Mouse (Mus musculus) forebrain, embryonic 16.5 days (tissue): Measurements from ENCODE around the gene Mis12. TPM values are rescaled to one million over a fixed set of nuclear protein-coding genes. Genes with fewer than 3 reads are reported as not detected.

Experiments
- ATAC-seq: fragments of 200-750 bp; cut with Nextera tagmentation; 2 replicates; pipeline ENCODE4 v1.8.0; 2017; ENCODE audit warnings: mild to moderate bottlenecking, moderate library complexity
- H3K27ac ChIP-seq: fragments of 300-500 bp; sonication (generic); 2 replicates; pipeline ENCODE4 v1.5.1; 2014; ENCODE audit warnings: low read length, control low read depth
- H3K27me3 ChIP-seq: fragments of 300-500 bp; sonication (generic); replicated peaks from 2 replicates; pipeline ENCODE4 v1.6.1; 2014; ENCODE audit warnings: low read length; ENCODE audit not compliant: control insufficient read depth, insufficient read depth
- H3K36me3 ChIP-seq: fragments of 300-500 bp; sonication (generic); 2 replicates; pipeline ENCODE4 v1.6.1; 2014; ENCODE audit not compliant: control insufficient read depth, insufficient read depth
- H3K4me1 ChIP-seq: fragments of 300-500 bp; sonication (generic); replicated peaks from 2 replicates; pipeline ENCODE4 v1.6.1; 2014; ENCODE audit warnings: low read length; ENCODE audit not compliant: control insufficient read depth, insufficient read depth
- H3K4me2 ChIP-seq: fragments of 300-500 bp; sonication (generic); 2 replicates; pipeline ENCODE4 v1.6.1; 2014; ENCODE audit warnings: mild to moderate bottlenecking, low read length, control low read depth
- H3K4me3 ChIP-seq: fragments of 300-500 bp; sonication (generic); replicated peaks from 2 replicates; pipeline ENCODE4 v1.5.1; 2014; ENCODE audit warnings: mild to moderate bottlenecking, low read length, control low read depth
- H3K9ac ChIP-seq: fragments of 300-500 bp; sonication (generic); replicated peaks from 2 replicates; pipeline ENCODE4 v1.6.1; 2014; ENCODE audit warnings: low read depth, low read length, control low read depth
- H3K9me3 ChIP-seq: fragments of 300-500 bp; sonication (generic); 2 replicates; pipeline ENCODE4 v1.6.1; 2016; ENCODE audit warnings: low read length; ENCODE audit not compliant: control insufficient read depth
- WGBS: fragments of 180-500 bp; shearing (Covaris S2); extraction: QIAGEN DNeasy Blood & Tissue Kit; methylation state at CpG from one replicate; pipeline ENCODE4 v1.1.7; 2014; 5-methylcytosine and 5-hydroxymethylcytosine counted together
- polyA plus RNA-seq: library from polyadenylated mRNA; unstranded; fragments of >200 nt; fragmentation: Nextera tagmentation; extraction: Ambion mirVana; gene quantifications from 2 replicates; pipeline ENCODE4 v1.2.1, GENCODE M21; 2015

The Mis12 gene
- polyA plus RNA-seq, 1 experiment from 2014 or later: 41.4 TPM

GRCm38 (mm10) chr11:71008321-71008720 is 11.1 kb upstream of the Mis12 start:
- Histone ChIP-seq H3K4me1 (peaks cover 7% of the 10 kb centered on the region), H3K4me2 (no peak overlapping the region), H3K36me3 (peaks cover 29% of the 10 kb centered on the region), H3K4me3 (no peak overlapping the region), H3K9ac (no peak overlapping the region), H3K9me3 (no peaks in the 10 kb centered on the region), H3K27me3 (no peaks in the 10 kb centered on the region), H3K27ac (no peak overlapping the region)
- no peak for ATAC-seq
- 97% methylated on average over 3 of the region's 3 CpGs for WGBS

GRCm38 (mm10) chr11:71012743-71013142 is 6.7 kb upstream of the Mis12 start:
- H3K36me3 ChIP-seq: peaks cover 29% of the 10 kb centered on the region
- no peak for ATAC-seq

DNA sequence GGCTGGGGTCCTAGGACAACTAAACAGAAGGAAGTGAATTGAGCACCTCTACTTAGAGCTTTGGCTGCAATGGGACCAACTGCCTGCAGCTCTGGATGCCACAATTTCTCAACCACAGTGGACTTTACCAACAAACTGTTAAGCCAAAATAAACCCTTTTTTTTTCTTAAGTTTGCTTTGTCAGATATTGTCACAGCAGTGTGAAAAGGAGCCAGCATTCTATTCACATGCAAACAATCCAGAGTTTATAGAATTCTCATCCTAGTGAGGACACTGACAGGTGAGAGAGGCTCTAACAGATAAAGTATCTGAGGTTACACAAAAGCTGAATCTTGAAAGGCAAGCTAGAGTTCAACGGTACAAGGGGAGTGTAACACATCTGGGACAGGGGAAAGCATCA is 2.4 kb upstream of the Mis12 start:
- Histone ChIP-seq H3K27ac (no peak overlapping the region), H3K9ac (no peak overlapping the region), H3K4me2 (no peak overlapping the region), H3K36me3 (peaks cover 7% of the 10 kb centered on the region; the same call in 1 of the 2 replicates), H3K9me3 (no peaks in the 10 kb centered on the region), H3K27me3 (no peaks in the 10 kb centered on the region), H3K4me3 (no peak overlapping the region), H3K4me1 (peaks cover 29% of the 10 kb centered on the region)
- no peak for ATAC-seq
- WGBS: 89% methylated on average over 1 of the region's 1 CpGs

More at GRCm38 (mm10) chr11:71012743-71013142, 6.7 kb upstream of the Mis12 start:
- H3K27ac ChIP-seq: no peak overlapping the region
- no peak overlapping the region for H3K4me3 ChIP-seq
- no peaks in the 10 kb centered on the region for H3K9me3 ChIP-seq
- H3K4me1 ChIP-seq: peaks cover 9% of the 10 kb centered on the region
- 95% methylated on average over 7 of the region's 7 CpGs for WGBS
- H3K9ac ChIP-seq: no peak overlapping the region
- no peak overlapping the region for H3K4me2 ChIP-seq
- no peaks in the 10 kb centered on the region for H3K27me3 ChIP-seq

GRCm38 (mm10) chr11:71018416-71019200 is 803 bp upstream of the Mis12 start:
- peak overlapping the region; percentile 89 for H3K4me3 ChIP-seq
- H3K4me1 ChIP-seq: peaks cover 29% of the 10 kb centered on the region
- no peaks in the 10 kb centered on the region; the same call in 1 of the 2 replicates for H3K36me3 ChIP-seq
- H3K27ac ChIP-seq: peak overlapping the region; percentile 88
- peak; percentile 16 for ATAC-seq
- 4% methylated on average over 28 of the region's 28 CpGs for WGBS
- H3K27me3 ChIP-seq: no peaks in the 10 kb centered on the region
- peak overlapping the region; percentile 92 for H3K9ac ChIP-seq
- no peaks in the 10 kb centered on the region for H3K9me3 ChIP-seq
- peak overlapping the region; percentile 92 for H3K4me2 ChIP-seq

GRCm38 (mm10) chr11:71028280-71028679 is 8.9 kb downstream of the Mis12 start:
- no peak overlapping the region for H3K27ac ChIP-seq
- H3K4me1 ChIP-seq: peaks cover 15% of the 10 kb centered on the region
- no peaks in the 10 kb centered on the region for H3K9me3 ChIP-seq
- no peak overlapping the region for H3K4me3 ChIP-seq
- H3K36me3 ChIP-seq: peaks cover 20% of the 10 kb centered on the region
- no peak for ATAC-seq
- no peaks in the 10 kb centered on the region for H3K27me3 ChIP-seq
- H3K9ac ChIP-seq: no peak overlapping the region
- no peak overlapping the region for H3K4me2 ChIP-seq
- WGBS: 65% methylated on average over 3 of the region's 3 CpGs

DNA sequence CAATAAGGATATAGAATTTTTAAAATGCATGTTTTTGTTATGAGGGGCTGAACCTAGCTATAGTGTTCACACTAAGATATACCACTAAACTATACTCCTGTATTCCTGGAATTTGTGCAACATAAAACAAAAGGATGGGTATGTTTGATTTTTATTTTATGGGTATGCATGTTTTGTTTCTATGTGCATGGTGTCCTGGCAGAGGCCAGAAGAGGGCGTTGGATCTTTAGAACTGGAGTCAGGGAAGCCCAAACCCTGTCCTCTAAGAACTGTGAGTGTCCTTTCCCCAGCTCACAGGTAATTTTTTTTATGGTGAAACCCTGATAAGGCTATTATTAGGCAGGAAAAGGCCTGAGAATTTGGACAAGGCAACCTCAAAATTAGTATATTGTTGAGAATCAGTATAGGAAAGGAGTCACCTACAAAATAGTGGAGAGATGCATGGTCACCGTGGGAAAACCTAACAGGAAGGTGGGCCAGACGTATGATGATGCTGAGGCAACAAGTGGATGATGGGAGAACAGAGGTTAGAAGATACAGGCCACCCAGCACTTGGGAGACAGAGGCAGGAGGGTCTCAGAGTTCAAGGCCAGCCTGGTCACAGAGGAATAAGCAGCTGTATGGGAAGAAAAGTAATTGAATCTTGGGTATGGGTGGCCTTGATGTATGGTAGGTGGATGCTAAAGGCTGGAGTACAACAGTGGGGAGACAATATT is 10.2 kb downstream of the Mis12 start:
- Histone ChIP-seq H3K27ac (no peak overlapping the region), H3K36me3 (peaks cover 20% of the 10 kb centered on the region), H3K9ac (no peak overlapping the region), H3K4me3 (no peak overlapping the region), H3K9me3 (no peaks in the 10 kb centered on the region), H3K4me2 (no peak overlapping the region), H3K27me3 (no peaks in the 10 kb centered on the region), H3K4me1 (peaks cover 23% of the 10 kb centered on the region)
- ATAC-seq: no peak
- 76% methylated on average over 3 of the region's 3 CpGs for WGBS

- no peaks in the 10 kb centered on the region for H3K27me3 ChIP-seq
These were observed 12.7 kb downstream of the Mis12 start for GRCm38 (mm10) chr11:71032070-71032469.

GRCm38 (mm10) chr11:71032491-71033162 is 13.2 kb downstream of the Mis12 start:
- H3K4me1 ChIP-seq: peaks cover 25% of the 10 kb centered on the region
- no peaks in the 10 kb centered on the region for H3K9me3 ChIP-seq
- H3K4me3 ChIP-seq: peak overlapping the region; percentile 68
- peak overlapping the region; percentile 97 for H3K27ac ChIP-seq
- 2% methylated on average over 25 of the region's 26 CpGs for WGBS
- peak; percentile 22 for ATAC-seq
- peak overlapping the region; percentile 83 for H3K9ac ChIP-seq
- H3K36me3 ChIP-seq: no peaks in the 10 kb centered on the region; the same call in 1 of the 2 replicates
- peak overlapping the region; percentile 79 for H3K4me2 ChIP-seq
- H3K27me3 ChIP-seq: no peaks in the 10 kb centered on the region

More at GRCm38 (mm10) chr11:71032070-71032469, 12.7 kb downstream of the Mis12 start:
- 47% methylated on average over 7 of the region's 7 CpGs for WGBS
- Histone ChIP-seq H3K27ac (peak overlapping the region; percentile 97), H3K4me3 (peak overlapping the region; percentile 68), H3K4me2 (peak overlapping the region; percentile 79), H3K9me3 (no peaks in the 10 kb centered on the region), H3K9ac (peak overlapping the region; percentile 83), H3K4me1 (peaks cover 25% of the 10 kb centered on the region), H3K36me3 (peaks cover 4% of the 10 kb centered on the region)
- ATAC-seq: no peak
